ENCODE assay signal across 17 mouse cellular contexts in the genomic region with DNA sequence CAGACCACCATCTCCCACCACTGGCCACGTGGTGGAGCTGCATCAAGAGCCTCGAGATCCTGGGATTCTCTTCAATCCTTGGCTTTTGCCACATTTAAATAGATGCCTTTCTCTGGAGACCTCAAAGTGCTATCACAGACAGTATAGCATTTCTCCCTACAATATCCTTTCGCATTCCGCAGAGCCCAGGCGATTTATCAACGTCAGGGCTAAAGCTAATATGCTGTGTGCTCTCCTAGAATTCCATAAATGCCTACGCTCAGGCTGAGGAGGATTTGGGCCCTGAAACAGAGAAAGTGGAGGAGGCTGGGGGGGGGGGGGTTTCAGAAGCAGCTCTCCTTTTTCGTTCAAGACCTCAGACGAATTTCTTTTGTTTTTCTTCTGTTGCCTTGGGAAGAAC.
DNase-seq lines count a peak whose midpoint lies in the region; ATAC-seq and TF ChIP-seq lines count a peak whose summit lies in the region.
"Had no signal": no experiment of that assay in that cellular context is flagged by ENCODE, and none has a peak within 500 bp of the region (broad histone marks: within the 10 kb centered on the region; RNA-seq: fewer than 3 reads in every experiment).

No protein-coding gene starts in this region.

- no peaks in the 10 kb centered on the region for H3K79me2 ChIP-seq in CH12.LX (replicated peaks; ENCODE audit: control insufficient read depth, extremely low read depth, insufficient read depth, poor library complexity, severe bottlenecking)

- H3K4me1 ChIP-seq in CH12.LX (ENCODE audit: control insufficient read depth in 1 of 2, insufficient read depth in 2 of 2): no peaks in the 10 kb centered on the region
- H3K4me1 ChIP-seq in embryonic facial prominence, embryonic 10.5 days: no peaks in the 10 kb centered on the region
- no peaks in the 10 kb centered on the region for H3K4me1 ChIP-seq in heart, embryonic 12.5 days (replicated peaks)
- H3K4me1 ChIP-seq: megakaryocyte, embryonic 14.5 days had no signal

- no peak for TF ChIP-seq EP300 in CH12.LX (IDR thresholded peaks at IDR 0.05; ENCODE audit: low read length)

- no peak; the same call in 1 of the 2 replicates for TF ChIP-seq RAD21 in CH12.LX (IDR thresholded peaks at IDR 0.05; ENCODE audit: low read depth, low read length)

- H3K9me3 ChIP-seq in CH12.LX (replicated peaks; ENCODE audit: low read length): no peaks in the 10 kb centered on the region
- H3K9me3 ChIP-seq in embryonic facial prominence, embryonic 10.5 days: no peaks in the 10 kb centered on the region
- no peaks in the 10 kb centered on the region for H3K9me3 ChIP-seq in heart, embryonic 12.5 days (replicated peaks)

- no peaks in the 10 kb centered on the region for H3K36me3 ChIP-seq in CH12.LX (replicated peaks in 1 of 2; ENCODE audit: control insufficient read depth in 1 of 2, insufficient read depth in 1 of 2, low read length in 1 of 2)
- no peaks in the 10 kb centered on the region for H3K36me3 ChIP-seq in embryonic facial prominence, embryonic 10.5 days (replicated peaks)
- H3K36me3 ChIP-seq in heart, embryonic 12.5 days: no peaks in the 10 kb centered on the region

- no peak for TF ChIP-seq POLR2A in CH12.LX (IDR thresholded peaks at IDR 0.05; ENCODE audit: low read depth, low read length)

- in situ Hi-C loops in CH12.LX (cut with MboI; ENCODE audit: low pct_ligation_motif_present, low pct_unique_long_range_greater_than_20kb, low sequenced_read_pairs): no loop called here

- H3K27ac ChIP-seq in CH12.LX (ENCODE audit: insufficient read depth, low read depth): no peak overlapping the region
- no peak overlapping the region for H3K27ac ChIP-seq in embryonic facial prominence, embryonic 10.5 days (replicated peaks)
- H3K27ac ChIP-seq in heart, embryonic 12.5 days (ENCODE audit: poor library complexity, severe bottlenecking): no peak overlapping the region
- H3K27ac ChIP-seq: gastrocnemius, adult 2 months had no signal

- no peak overlapping the region for H3K4me2 ChIP-seq in CH12.LX (ENCODE audit: insufficient read depth, low read depth, poor library complexity, severe bottlenecking)
- no peak overlapping the region for H3K4me2 ChIP-seq in heart, embryonic 12.5 days

- dilution Hi-C loops in CH12.LX (cut with MboI; ENCODE audit: extremely low pct_ligation_motif_present, extremely low pct_unique_long_range_greater_than_20kb, low sequenced_read_pairs): no loop called here

- no peak overlapping the region for H3K4me3 ChIP-seq in CH12.LX (replicated peaks in 1 of 3; ENCODE audit: low read depth in 2 of 3, low read length in 2 of 3, poor library complexity in 1 of 3)
- H3K4me3 ChIP-seq in embryonic facial prominence, embryonic 10.5 days: no peak overlapping the region
- H3K4me3 ChIP-seq in heart, embryonic 12.5 days: no peak overlapping the region
- H3K4me3 ChIP-seq: gastrocnemius, adult 2 months; megakaryocyte, embryonic 14.5 days; myocyte had no signal

- ATAC-seq in megakaryocyte-erythroid progenitor cell, adult 5-6 weeks (replicated peaks; ENCODE audit: low FRiP score, low TSS enrichment, poor library complexity, severe bottlenecking): no peak
- ATAC-seq in heart, embryonic 12.5 days (ENCODE audit: insufficient number of reproducible peaks, low FRiP score): no peak
- ATAC-seq: activated CD4-positive, CD25-positive, alpha-beta regulatory T cell, adult 4 months; forebrain, embryonic 14.5 days had no signal

- intact Hi-C loops in left cerebral cortex, postnatal 4 days (cut with DNase I): no loop called here

- 73% methylated on average over 9 of the region's 9 CpGs for WGBS in embryonic facial prominence, embryonic 10.5 days
- 56% methylated on average over 9 of the region's 9 CpGs for WGBS in heart, embryonic 12.5 days

- DNase-seq in left cerebral cortex, postnatal 4 days: peak; percentile 3
- no peak for DNase-seq in left cerebral cortex, adult 18-20 months (ENCODE audit: low spot score in 2 of 2)
- DNase-seq in CH12.LX (ENCODE audit: extremely low read depth) (no peak), NIH3T3 (ENCODE audit: low read depth) (peak; percentile 5)
- peak; percentile 7 for DNase-seq in embryonic facial prominence, embryonic 10.5 days (ENCODE audit: low spot score)
- DNase-seq: adrenal gland, postnatal 25 days; cerebellum, postnatal 25 days; gastrocnemius, adult 2 months; heart, postnatal 14 days; lung, adult 2 months; right cerebral cortex, postnatal 14 days had no signal

- H3K9ac ChIP-seq in CH12.LX (ENCODE audit: insufficient read depth, low read depth): no peak overlapping the region
- no peak overlapping the region for H3K9ac ChIP-seq in heart, embryonic 12.5 days

- TF ChIP-seq CTCF in CH12.LX (conservative IDR thresholded peaks at IDR 0.05 in 1 of 2, IDR thresholded peaks at IDR 0.05 in 1 of 2; ENCODE audit: low read depth in 2 of 2, low read length in 2 of 2): peak in 1 of 2 experiments; percentile 18; a peak in 1 of 4 replicates

- H3K27me3 ChIP-seq in CH12.LX (replicated peaks): no peaks in the 10 kb centered on the region
- no peaks in the 10 kb centered on the region for H3K27me3 ChIP-seq in embryonic facial prominence, embryonic 10.5 days (replicated peaks; ENCODE audit: low read depth, poor library complexity, severe bottlenecking)
- H3K27me3 ChIP-seq in heart, embryonic 12.5 days (replicated peaks): no peaks in the 10 kb centered on the region
- H3K27me3 ChIP-seq: megakaryocyte, embryonic 14.5 days had no signal

TF ChIP-seq in CH12.LX, 34 proteins besides CTCF, POLR2A, EP300 and RAD21:
- TF ChIP-seq HCFC1 (IDR thresholded peaks at IDR 0.05; ENCODE audit: low read depth, low read length) (no peak), CHD2 (IDR thresholded peaks at IDR 0.05; ENCODE audit: low read length) (no peak), SIN3A (IDR thresholded peaks at IDR 0.05; ENCODE audit: low read length) (no peak), SMC3 (IDR thresholded peaks at IDR 0.05; ENCODE audit: low read depth, low read length) (peak; percentile 4; the same call in 1 of the 2 replicates), IRF4 (IDR thresholded peaks at IDR 0.05; ENCODE audit: low read depth, low read length) (no peak)

Comparison
In these comparisons a context has a peak if more than half of its experiments do, and no peak if none do; other contexts are left out.
1. DNase-seq: peak in left cerebral cortex, postnatal 4 days (single experiment), NIH3T3 (single experiment) and embryonic facial prominence, embryonic 10.5 days (single experiment); none in left cerebral cortex, adult 18-20 months (0 of 2) and CH12.LX (single experiment).